Mouse (Mus musculus): ENCODE results near the gene Rbx1. TPM values are rescaled to one million over a fixed set of nuclear protein-coding genes. Genes with fewer than 3 reads are reported as not detected.

Gene Rbx1
- polyA plus RNA-seq, 1 experiment, result 32.9 TPM

GRCm38 (mm10) chr15:81522761-81523168, 56.7 kb downstream of the Rbx1 start:
- peak in 1 of 2 experiments; percentile 86 for DNase-seq (ENCODE audit: low read depth in 1 of 2, low spot score in 2 of 2)
- under 1% methylated on average over 16 of the region's 16 CpGs for WGBS
- TF ChIP-seq POLR2A (IDR thresholded peaks at IDR 0.05; ENCODE audit: low read depth, low read length) (no peak; the same call in 1 of the 2 replicates), CTCF (IDR thresholded peaks at IDR 0.05; ENCODE audit: extremely low read depth, insufficient read depth, insufficient read length, insufficient replicate concordance) (no peak)
- Histone ChIP-seq H3K4me3 (ENCODE audit: extremely low read depth, insufficient read depth, insufficient read length) (peak overlapping the region; percentile 93), H3K4me1 (ENCODE audit: control insufficient read depth, insufficient read depth, insufficient read length) (peaks cover 3% of the 10 kb centered on the region; the same call in 1 of the 2 replicates), H3K27me3 (ENCODE audit: control insufficient read depth, insufficient read depth, low read length) (no peaks in the 10 kb centered on the region), H3K36me3 (ENCODE audit: control insufficient read depth, insufficient read depth, low read length) (no peaks in the 10 kb centered on the region), H3K27ac (ENCODE audit: insufficient read depth, low read length) (peak overlapping the region; percentile 100)

GRCm38 (mm10) chr15:81523169-81523871, 57.2 kb downstream of the Rbx1 start:
- Histone ChIP-seq H3K4me1 (ENCODE audit: control insufficient read depth, insufficient read depth, insufficient read length) (peaks cover 3% of the 10 kb centered on the region; the same call in 1 of the 2 replicates), H3K27ac (ENCODE audit: insufficient read depth, low read length) (peak overlapping the region; percentile 100), H3K36me3 (ENCODE audit: control insufficient read depth, insufficient read depth, low read length) (no peaks in the 10 kb centered on the region), H3K4me3 (ENCODE audit: extremely low read depth, insufficient read depth, insufficient read length) (peak overlapping the region; percentile 93), H3K27me3 (ENCODE audit: control insufficient read depth, insufficient read depth, low read length) (no peaks in the 10 kb centered on the region)
- WGBS, result under 1% methylated on average over 41 of the region's 41 CpGs
- no peak for TF ChIP-seq CTCF (IDR thresholded peaks at IDR 0.05; ENCODE audit: extremely low read depth, insufficient read depth, insufficient read length, insufficient replicate concordance)
- peak; percentile 97 for TF ChIP-seq POLR2A (IDR thresholded peaks at IDR 0.05; ENCODE audit: low read depth, low read length)
- DNase-seq (ENCODE audit: low read depth in 1 of 2, low spot score in 2 of 2), result peak; percentile 94 to 100

GRCm38 (mm10) chr15:81523901-81524300, 57.8 kb downstream of the Rbx1 start:
- H3K36me3 ChIP-seq (ENCODE audit: control insufficient read depth, insufficient read depth, low read length), result no peaks in the 10 kb centered on the region
- peaks cover 3% of the 10 kb centered on the region; the same call in 1 of the 2 replicates for H3K4me1 ChIP-seq (ENCODE audit: control insufficient read depth, insufficient read depth, insufficient read length)
- WGBS, result 7% methylated on average over 12 of the region's 12 CpGs
- peak overlapping the region; percentile 93; the same call in 1 of the 2 replicates for H3K4me3 ChIP-seq (ENCODE audit: extremely low read depth, insufficient read depth, insufficient read length)
- no peak for TF ChIP-seq CTCF (IDR thresholded peaks at IDR 0.05; ENCODE audit: extremely low read depth, insufficient read depth, insufficient read length, insufficient replicate concordance)
- no peak for TF ChIP-seq POLR2A (IDR thresholded peaks at IDR 0.05; ENCODE audit: low read depth, low read length)
- no peaks in the 10 kb centered on the region for H3K27me3 ChIP-seq (ENCODE audit: control insufficient read depth, insufficient read depth, low read length)
- DNase-seq (ENCODE audit: low read depth in 1 of 2, low spot score in 2 of 2), result no peak
- H3K27ac ChIP-seq (ENCODE audit: insufficient read depth, low read length), result peak overlapping the region; percentile 80

Other genes with a start within 250 kb of the Rbx1 start
- 0.06 TPM in 1 of 2 replicates, not detected in the other for gene Mchr1, start 230.8 kb upstream of the Rbx1 start, polyA plus RNA-seq (2012; rRNA removed)
- gene Slc25a17, start 105.5 kb upstream of the Rbx1 start, polyA plus RNA-seq (2012; rRNA removed), result 9.9 and 10.5 TPM in 2 replicates
- gene St13, start 66.2 kb upstream of the Rbx1 start, polyA plus RNA-seq (2012; rRNA removed), result 14.1 and 16.2 TPM in 2 replicates
- 7.1 and 8.7 TPM in 2 replicates for gene Xpnpep3, start 66.2 kb upstream of the Rbx1 start, polyA plus RNA-seq (2012; rRNA removed)
- 0.09 TPM in 1 of 2 replicates, not detected in the other for gene Dnajb7, start 58.0 kb upstream of the Rbx1 start, polyA plus RNA-seq (2012; rRNA removed)
- gene Ep300, start 119.1 kb downstream of the Rbx1 start, polyA plus RNA-seq (2012; rRNA removed), result 37.6 and 39.3 TPM in 2 replicates
- gene L3mbtl2, start 197.6 kb downstream of the Rbx1 start, polyA plus RNA-seq (2012; rRNA removed), result 14.9 and 16.3 TPM in 2 replicates
- gene Chadl, start 231.0 kb downstream of the Rbx1 start, polyA plus RNA-seq (2012; rRNA removed), result 0.61 and 0.63 TPM in 2 replicates